Mouse (Mus musculus): ENCODE measurements around the gene Wfdc15a. TPM values are rescaled to one million over a fixed set of nuclear protein-coding genes. Genes with fewer than 3 reads are reported as not detected.

The Wfdc15a gene
- not detected for polyA plus RNA-seq (2017; shearing (Covaris generic))

GRCm38 (mm10) chr2:164199626-164200327 is at the start of gene Wfdc15a:
Wfdc15a (minus strand) TSS chr2:164200130.

DNA sequence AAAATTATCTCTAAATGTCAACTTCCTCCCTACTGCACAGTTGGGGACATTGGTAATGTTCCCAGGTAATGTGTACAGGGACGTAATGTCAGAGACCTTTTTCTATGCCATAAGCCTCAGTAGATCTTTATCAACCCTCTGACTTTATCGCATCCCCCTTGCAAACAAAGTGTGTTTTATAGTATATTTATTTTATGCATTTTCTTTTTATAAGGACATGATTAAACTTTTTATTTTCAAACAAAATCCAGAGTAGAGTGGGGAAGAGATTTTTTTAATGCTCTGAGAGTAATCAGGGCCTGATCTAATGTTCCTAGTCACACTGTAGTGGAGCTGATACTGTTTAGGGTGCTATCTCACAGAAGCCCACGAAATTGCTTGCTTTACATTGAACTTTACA is 38.4 kb upstream of the Wfdc15a start, which contains the start of gene Svs2:
TSS of gene Svs2 (minus strand) at position 101 of the 400 bp plus-strand sequence.

DNA sequence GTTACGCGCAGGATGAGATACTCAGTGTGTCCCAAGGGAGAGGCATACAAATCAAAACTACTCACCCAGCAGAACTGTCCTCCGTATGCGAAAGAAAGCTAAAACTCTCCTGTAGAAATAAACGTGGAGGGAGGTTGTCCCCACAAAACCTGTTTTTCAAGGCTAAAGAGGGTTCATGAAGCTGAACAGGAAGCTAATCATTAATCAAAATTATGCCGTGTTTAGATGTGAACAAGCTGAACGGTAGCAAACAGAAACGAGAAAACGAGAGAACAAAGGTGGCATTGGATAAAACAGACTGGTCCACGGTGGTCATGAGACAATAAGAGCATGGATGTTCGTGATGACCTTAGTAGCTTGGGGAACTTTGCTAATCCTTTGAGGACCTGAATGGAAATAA is 21.6 kb upstream of the Wfdc15a start, which contains the start of gene Wfdc15b:
TSS of gene Wfdc15b (minus strand) at position 139 of the 400 bp plus-strand sequence.

GRCm38 (mm10) chr2:164190576-164190975 is 9.4 kb downstream of the Wfdc15a start, which contains the start of gene Wfdc12:
Wfdc12 (minus strand) TSS chr2:164190608.

GRCm38 (mm10) chr2:164182692-164183255 is 17.2 kb downstream of the Wfdc15a start, which contains the start of gene Wfdc5:
Wfdc5 (minus strand) TSS chr2:164182742.

GRCm38 (mm10) chr2:164170902-164171301 is 29.0 kb downstream of the Wfdc15a start, which contains the start of gene Kcns1:
Kcns1 (minus strand) TSS chr2:164171113.

Other genes starting within 250 kb of the Wfdc15a start
- 59.6 TPM for gene Ywhab, start 205.2 kb downstream of the Wfdc15a start, polyA plus RNA-seq (2017; shearing (Covaris generic))
- 1.7 TPM for gene Pabpc1l, start 174.7 kb downstream of the Wfdc15a start, polyA plus RNA-seq (2017; shearing (Covaris generic))
- 314 TPM for gene Stk4, start 129.8 kb downstream of the Wfdc15a start, polyA plus RNA-seq (2017; shearing (Covaris generic))
- gene Tomm34, start 129.0 kb downstream of the Wfdc15a start, polyA plus RNA-seq (2017; shearing (Covaris generic)): 123 TPM
- gene Kcns1, start 29.0 kb downstream of the Wfdc15a start, polyA plus RNA-seq (2017; shearing (Covaris generic)): not detected
- not detected for gene Wfdc5, start 17.4 kb downstream of the Wfdc15a start, polyA plus RNA-seq (2017; shearing (Covaris generic))
- gene Wfdc12, start 9.5 kb downstream of the Wfdc15a start, polyA plus RNA-seq (2017; shearing (Covaris generic)): not detected
- gene Wfdc15b, start 21.5 kb upstream of the Wfdc15a start, polyA plus RNA-seq (2017; shearing (Covaris generic)): not detected
- not detected for gene Svs2, start 38.3 kb upstream of the Wfdc15a start, polyA plus RNA-seq (2017; shearing (Covaris generic))
- not detected for gene Svs3b, start 56.5 kb upstream of the Wfdc15a start, polyA plus RNA-seq (2017; shearing (Covaris generic))
- not detected for gene Svs4, start 78.3 kb upstream of the Wfdc15a start, polyA plus RNA-seq (2017; shearing (Covaris generic))
- not detected for gene Svs3a, start 89.1 kb upstream of the Wfdc15a start, polyA plus RNA-seq (2017; shearing (Covaris generic))
- gene Svs6, start 116.6 kb upstream of the Wfdc15a start, polyA plus RNA-seq (2017; shearing (Covaris generic)): not detected
- not detected for gene Svs5, start 132.6 kb upstream of the Wfdc15a start, polyA plus RNA-seq (2017; shearing (Covaris generic))
- gene Slpi, start 189.0 kb upstream of the Wfdc15a start, polyA plus RNA-seq (2017; shearing (Covaris generic)): 5.8 TPM
- gene Rbpjl, start 203.0 kb upstream of the Wfdc15a start, polyA plus RNA-seq (2017; shearing (Covaris generic)): not detected
- gene Matn4, start 205.0 kb upstream of the Wfdc15a start, polyA plus RNA-seq (2017; shearing (Covaris generic)): not detected
- 25.2 TPM for gene Sdc4, start 243.8 kb upstream of the Wfdc15a start, polyA plus RNA-seq (2017; shearing (Covaris generic))

Measured in CD4-positive, CD25-positive, alpha-beta regulatory T cell, adult 9 weeks (primary cell).